Mouse (Mus musculus) CH12.LX (cell line): Measurements from ENCODE around the gene Bst1.

Experiments used
- CTCF ChIP-seq, 2 experiments: IDR thresholded peaks in 1 of 2; conservative IDR thresholded peaks in 1 of 2; 2 replicates each; pipeline ENCODE4 v1.5.1; 2011 to 2012; ENCODE audit warnings: low read depth in 2 of 2, low read length in 2 of 2, improper control_type of control experiment in 1 of 2, inconsistent platforms in 1 of 2, mild to moderate bottlenecking in 1 of 2, moderate library complexity in 1 of 2
- POLR2A ChIP-seq: IDR thresholded peaks from 2 replicates; pipeline ENCODE4 v1.6.1; 2011; ENCODE audit warnings: low read depth, mild to moderate bottlenecking, improper control_type of control experiment, low read length
- ZKSCAN1 ChIP-seq: IDR thresholded peaks from 2 replicates; pipeline ENCODE4 v1.6.1; 2012; ENCODE audit warnings: low read depth, inconsistent platforms, low read length, improper control_type of control experiment, borderline replicate concordance

DNA sequence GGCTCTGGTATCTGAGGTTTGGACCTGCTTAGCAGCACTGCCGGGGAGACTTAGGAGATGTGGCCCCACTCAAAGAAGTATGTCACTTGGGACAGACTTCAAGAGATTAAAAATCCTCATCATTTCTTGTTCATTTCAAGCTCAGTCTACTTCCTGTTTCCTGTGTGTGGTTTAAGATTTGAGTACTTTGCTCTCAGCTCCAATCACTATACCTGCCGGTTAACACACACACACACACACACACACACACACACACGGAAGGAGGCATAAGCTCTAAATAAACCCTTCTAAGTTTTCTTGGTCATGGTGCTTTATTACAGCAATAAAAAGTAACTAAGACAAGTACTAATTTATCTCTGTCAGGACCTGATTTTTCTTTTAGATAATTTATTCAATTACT, 47.1 kb upstream of the Bst1 start:
- TF ChIP-seq ZKSCAN1 (no peak), CTCF (conservative IDR thresholded peaks at IDR 0.05 in 1 of 2, IDR thresholded peaks at IDR 0.05 in 1 of 2; ENCODE audit: low read depth in 2 of 2, low read length in 2 of 2) (no peak), POLR2A (no peak)
